Mouse (Mus musculus): ENCODE data around the gene Lpcat2b. TPM values are rescaled to one million over a fixed set of nuclear protein-coding genes. Genes with fewer than 3 reads are reported as not detected.

Lpcat2b gene
- polyA plus RNA-seq, 1 experiment from 2014 or later, result not detected

DNA sequence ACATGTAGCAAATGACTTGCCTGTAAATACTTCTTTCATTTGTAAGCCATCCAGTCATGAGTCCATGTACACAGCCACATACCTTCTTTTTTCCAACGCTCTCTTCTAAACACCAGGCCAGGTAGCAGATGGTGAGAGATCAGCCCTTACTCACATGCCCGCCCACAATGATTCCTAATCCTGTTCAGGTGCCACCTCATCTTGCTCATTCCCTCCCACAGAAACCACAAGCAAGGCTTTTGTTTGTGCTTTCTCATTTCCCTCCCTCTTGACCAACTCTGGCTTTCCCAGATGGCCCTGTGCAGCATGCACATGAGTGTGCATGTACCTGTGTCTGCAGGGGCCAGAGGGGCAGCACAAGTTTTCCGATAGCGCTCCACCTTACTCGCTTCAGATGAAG lies 18.9 kb downstream of the Lpcat2b start:
- WGBS, result 92% methylated on average over 5 of the region's 5 CpGs

GRCm38 (mm10) chr5:107462147-107463076 lies 31.1 kb downstream of the Lpcat2b start:
- no peaks in the 10 kb centered on the region for H3K36me3 ChIP-seq
- no peak overlapping the region for H3K9ac ChIP-seq
- no peak overlapping the region for H3K4me3 ChIP-seq
- H3K27me3 ChIP-seq, result no peaks in the 10 kb centered on the region
- no peak for ATAC-seq (ENCODE audit: low FRiP score)
- H3K4me1 ChIP-seq (replicated peaks), result no peaks in the 10 kb centered on the region
- WGBS, result 92% methylated on average over 4 of the region's 4 CpGs
- no peak overlapping the region for H3K27ac ChIP-seq
- no peak overlapping the region for H3K4me2 ChIP-seq
- H3K9me3 ChIP-seq, result no peaks in the 10 kb centered on the region

More for the DNA sequence above, 18.9 kb downstream of the Lpcat2b start:
- 0 out of 2 replicates have a peak, but pooled peaks cover 3% of the 10 kb centered on the region for H3K36me3 ChIP-seq
- no peak overlapping the region for H3K4me2 ChIP-seq
- H3K27me3 ChIP-seq, result no peaks in the 10 kb centered on the region
- no peak for ATAC-seq (ENCODE audit: low FRiP score)
- no peak overlapping the region for H3K9ac ChIP-seq
- no peaks in the 10 kb centered on the region for H3K9me3 ChIP-seq
- no peak overlapping the region for H3K4me3 ChIP-seq
- no peak overlapping the region for H3K27ac ChIP-seq
- H3K4me1 ChIP-seq (replicated peaks), result no peaks in the 10 kb centered on the region

- no peaks in the 10 kb centered on the region for H3K27me3 ChIP-seq
- ATAC-seq (ENCODE audit: low FRiP score), result no peak
- no peaks in the 10 kb centered on the region for H3K9me3 ChIP-seq
- no peaks in the 10 kb centered on the region for H3K4me1 ChIP-seq (replicated peaks)
- H3K36me3 ChIP-seq, result peaks cover 5% of the 10 kb centered on the region; the same call in 1 of the 2 replicates
- H3K4me2 ChIP-seq, result no peak overlapping the region
- H3K27ac ChIP-seq, result no peak overlapping the region
- WGBS, result 33% methylated on average over 5 of the region's 5 CpGs
- no peak overlapping the region for H3K4me3 ChIP-seq
- no peak overlapping the region for H3K9ac ChIP-seq
Observed at GRCm38 (mm10) chr5:107466501-107466900, 35.2 kb downstream of the Lpcat2b start.

DNA sequence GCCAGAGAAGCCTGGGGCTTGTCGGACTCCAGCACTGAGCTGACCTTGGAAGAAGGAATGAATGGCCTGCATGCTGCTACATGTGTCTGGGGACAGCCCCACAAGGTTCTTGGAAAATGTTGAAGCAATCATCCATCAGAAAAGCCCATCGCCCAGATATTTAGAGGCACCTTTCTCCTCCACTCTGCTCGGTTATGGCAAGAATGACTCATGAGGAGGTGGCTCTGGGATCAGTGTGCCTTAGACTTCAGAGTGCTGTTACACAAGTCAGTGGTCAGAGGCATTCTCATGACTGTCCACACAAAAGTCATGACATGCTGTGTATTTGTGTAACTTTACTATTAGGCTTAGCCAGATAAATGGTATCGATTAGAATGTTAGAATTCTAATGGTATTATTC lies 35.7 kb downstream of the Lpcat2b start:
- H3K4me1 ChIP-seq (replicated peaks), result no peaks in the 10 kb centered on the region
- H3K36me3 ChIP-seq, result peaks cover 5% of the 10 kb centered on the region; the same call in 1 of the 2 replicates
- H3K4me2 ChIP-seq, result no peak overlapping the region
- H3K9ac ChIP-seq, result no peak overlapping the region
- WGBS, result 84% methylated on average over 4 of the region's 4 CpGs
- H3K9me3 ChIP-seq, result no peaks in the 10 kb centered on the region
- no peak for ATAC-seq (ENCODE audit: low FRiP score)
- H3K27me3 ChIP-seq, result no peaks in the 10 kb centered on the region
- no peak overlapping the region for H3K27ac ChIP-seq
- no peak overlapping the region for H3K4me3 ChIP-seq

DNA sequence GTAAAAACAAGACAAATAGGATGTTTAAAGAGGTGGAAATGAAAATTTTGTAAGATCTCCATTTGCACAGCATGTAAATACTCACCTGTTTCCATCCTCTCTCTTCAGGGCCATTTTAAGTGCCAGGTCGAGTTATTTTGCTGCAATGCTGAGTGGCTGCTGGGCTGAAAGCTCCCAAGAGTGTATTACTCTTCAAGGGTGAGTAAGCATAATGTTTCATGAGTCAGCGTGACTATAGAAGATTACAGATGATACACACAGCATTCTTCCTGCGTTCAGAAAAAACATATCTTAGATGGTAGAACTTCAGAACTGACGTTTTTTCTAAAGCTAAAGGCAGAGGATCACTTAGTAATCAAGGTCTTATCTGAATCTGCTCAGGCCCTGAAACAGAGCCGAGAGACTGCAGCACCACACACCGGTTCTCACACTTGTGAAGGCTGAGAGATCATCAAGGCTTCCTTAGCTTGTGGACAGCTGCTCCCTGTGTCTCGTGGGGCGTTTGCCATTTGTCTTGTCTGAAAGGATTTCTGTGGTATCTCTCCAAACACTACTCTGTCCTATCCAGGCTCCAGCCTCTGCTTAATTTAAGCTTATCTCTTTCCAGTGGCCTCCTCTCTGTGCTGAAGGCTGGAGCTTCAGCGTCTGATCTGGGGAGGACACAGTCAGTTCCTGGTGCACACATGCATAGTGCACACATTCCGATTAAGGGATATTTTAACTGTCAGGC lies 39.4 kb downstream of the Lpcat2b start:
- no peak overlapping the region for H3K27ac ChIP-seq
- no peak for ATAC-seq (ENCODE audit: low FRiP score)
- H3K27me3 ChIP-seq, result no peaks in the 10 kb centered on the region
- H3K4me2 ChIP-seq, result no peak overlapping the region
- no peak overlapping the region for H3K9ac ChIP-seq
- no peaks in the 10 kb centered on the region for H3K9me3 ChIP-seq
- 74% methylated on average over 10 of the region's 10 CpGs for WGBS
- H3K4me3 ChIP-seq, result no peak overlapping the region
- peaks cover 12% of the 10 kb centered on the region for H3K36me3 ChIP-seq
- H3K4me1 ChIP-seq (replicated peaks), result no peaks in the 10 kb centered on the region

GRCm38 (mm10) chr5:107480194-107480593 lies 48.8 kb downstream of the Lpcat2b start:
- ATAC-seq (ENCODE audit: low FRiP score), result no peak
- H3K4me1 ChIP-seq (replicated peaks), result no peaks in the 10 kb centered on the region
- peaks cover 2% of the 10 kb centered on the region; the same call in 1 of the 2 replicates for H3K36me3 ChIP-seq
- H3K4me2 ChIP-seq, result no peak overlapping the region
- no peaks in the 10 kb centered on the region for H3K27me3 ChIP-seq
- no peaks in the 10 kb centered on the region for H3K9me3 ChIP-seq
- H3K27ac ChIP-seq, result no peak overlapping the region
- H3K4me3 ChIP-seq, result no peak overlapping the region
- no peak overlapping the region for H3K9ac ChIP-seq
- WGBS, result 96% methylated on average over 2 of the region's 2 CpGs

Other genes with a start within 250 kb of the Lpcat2b start
- gene Tgfbr3, start 141.9 kb upstream of the Lpcat2b start, polyA plus RNA-seq (2015; fragmentation: Nextera tagmentation; extraction: Ambion mirVana), result 4.9 and 6.1 TPM in 2 replicates
- 2.1 and 2.8 TPM in 2 replicates for gene Brdt, start 100.4 kb upstream of the Lpcat2b start, polyA plus RNA-seq (2015; fragmentation: Nextera tagmentation; extraction: Ambion mirVana)
- gene Ephx4, start 28.8 kb upstream of the Lpcat2b start, polyA plus RNA-seq (2015; fragmentation: Nextera tagmentation; extraction: Ambion mirVana), result 1.7 and 1.9 TPM in 2 replicates
- gene Btbd8, start 6.4 kb downstream of the Lpcat2b start, polyA plus RNA-seq (2015; fragmentation: Nextera tagmentation; extraction: Ambion mirVana), result 15.1 and 16.3 TPM in 2 replicates
- gene Gm42669, start 76.1 kb downstream of the Lpcat2b start, polyA plus RNA-seq (2015; fragmentation: Nextera tagmentation; extraction: Ambion mirVana), result 0.25 and 0.70 TPM in 2 replicates
- 0.22 and 0.57 TPM in 2 replicates for gene 1700028K03Rik, start 103.2 kb downstream of the Lpcat2b start, polyA plus RNA-seq (2015; fragmentation: Nextera tagmentation; extraction: Ambion mirVana)
- gene Rpap2, start 165.8 kb downstream of the Lpcat2b start, polyA plus RNA-seq (2015; fragmentation: Nextera tagmentation; extraction: Ambion mirVana), result 21.4 and 24.6 TPM in 2 replicates
- gene Glmn, start 166.3 kb downstream of the Lpcat2b start, polyA plus RNA-seq (2015; fragmentation: Nextera tagmentation; extraction: Ambion mirVana), result 39.0 and 39.2 TPM in 2 replicates